Mouse (Mus musculus): ENCODE results near the gene Fam178b.
A peak's percentile ranks its signal among the peaks of the same experiment; 100 is the strongest.

- TF ChIP-seq CTCF (IDR thresholded peaks at IDR 0.05; ENCODE audit: low read depth) (no peak), EP300 (IDR thresholded peaks at IDR 0.05; ENCODE audit: low read depth) (peak; percentile 65)
These were observed 12.7 kb downstream of the Fam178b start for GRCm38 (mm10) chr1:36670256-36670655.
